Mouse (Mus musculus) midbrain, postnatal 0 days (tissue): ENCODE measurements around the gene Wbp2. TPM values are rescaled to one million over a fixed set of nuclear protein-coding genes. Genes with fewer than 3 reads are reported as not detected.

Experiments
- ATAC-seq: fragments of 200-750 bp; cut with Nextera tagmentation; 2 replicates; pipeline ENCODE4 v1.8.0; 2017; ENCODE audit warnings: moderate number of reproducible peaks, mild to moderate bottlenecking, moderate TSS enrichment, moderate library complexity; ENCODE audit not compliant: low FRiP score
- DNase-seq: peaks from one replicate; pipeline ENCODE4 v3.0.0-alpha.2; 2015; ENCODE audit warnings: low spot score
- H3K27ac ChIP-seq: fragments of 300-500 bp; sonication (generic); 2 replicates; pipeline ENCODE4 v1.5.1; 2014; ENCODE audit warnings: low read depth, mild to moderate bottlenecking, low read length, mixed read lengths
- H3K27me3 ChIP-seq: fragments of 300-500 bp; sonication (generic); 2 replicates; pipeline ENCODE4 v1.6.1; 2014; ENCODE audit warnings: low read length, control low read depth, mixed read lengths; ENCODE audit not compliant: insufficient read depth
- H3K36me3 ChIP-seq: fragments of 300-500 bp; sonication (generic); 2 replicates; pipeline ENCODE4 v1.6.1; 2014; ENCODE audit warnings: low read length, control low read depth, mixed read lengths; ENCODE audit not compliant: insufficient read depth
- H3K4me1 ChIP-seq: fragments of 300-500 bp; sonication (generic); 2 replicates; pipeline ENCODE4 v1.6.1; 2014; ENCODE audit warnings: mild to moderate bottlenecking, control low read depth, antibody characterized with exemption, low read length, mixed read lengths; ENCODE audit not compliant: insufficient read depth
- H3K4me2 ChIP-seq: fragments of 300-500 bp; sonication (generic); 2 replicates; pipeline ENCODE4 v1.6.1; 2014; ENCODE audit warnings: low read depth, mild to moderate bottlenecking, low read length, mixed read lengths; ENCODE audit not compliant: poor library complexity, severe bottlenecking
- H3K4me3 ChIP-seq: fragments of 300-500 bp; sonication (generic); 2 replicates; pipeline ENCODE4 v1.5.1; 2014; ENCODE audit warnings: low read depth, mild to moderate bottlenecking, low read length, moderate library complexity
- H3K9ac ChIP-seq: fragments of 300-500 bp; sonication (generic); replicated peaks from 2 replicates; pipeline ENCODE4 v1.6.1; 2014; ENCODE audit warnings: mild to moderate bottlenecking, low read length, moderate library complexity, mixed read lengths; ENCODE audit not compliant: poor library complexity, severe bottlenecking
- H3K9me3 ChIP-seq: fragments of 300-500 bp; sonication (generic); 2 replicates; pipeline ENCODE4 v1.6.1; 2016; ENCODE audit warnings: low read length, control low read depth
- CTCF ChIP-seq: IDR thresholded peaks from 2 replicates; pipeline ENCODE4 v1.5.1; 2016; ENCODE audit warnings: antibody characterized with exemption, mild to moderate bottlenecking
- WGBS: fragments of 180-500 bp; shearing (Covaris S2); extraction: QIAGEN DNeasy Blood & Tissue Kit; methylation state at CpG from one replicate; pipeline ENCODE4 v1.1.7; 2014; 5-methylcytosine and 5-hydroxymethylcytosine counted together
- polyA plus RNA-seq: library from polyadenylated mRNA; unstranded; fragments of >200 nt; fragmentation: Nextera tagmentation; extraction: Ambion mirVana; gene quantifications from 2 replicates; pipeline ENCODE4 v1.2.1, GENCODE M21; 2015
- total RNA-seq: library from RNA; depleted of rRNA; stranded (reverse); fragments of >200 nt; gene quantifications from 2 replicates; pipeline ENCODE4 v1.2.3, GENCODE M21; 2014

The Wbp2 gene
- total and polyA plus RNA-seq, 2 experiments from 2014 or later: 150 to 254 TPM

- no peak overlapping the region for H3K9ac ChIP-seq
- H3K36me3 ChIP-seq: peaks cover 2% of the 10 kb centered on the region; the same call in 1 of the 2 replicates
- H3K4me1 ChIP-seq: 0 out of 2 replicates have a peak, but pooled peaks cover 3% of the 10 kb centered on the region
- peak; percentile 45 for TF ChIP-seq CTCF
- H3K9me3 ChIP-seq: no peaks in the 10 kb centered on the region
- ATAC-seq: no peak
- 84% methylated on average over 11 of the region's 11 CpGs for WGBS
- H3K4me2 ChIP-seq: no peak overlapping the region
- no peak for DNase-seq
- no peaks in the 10 kb centered on the region for H3K27me3 ChIP-seq
- no peak overlapping the region for H3K27ac ChIP-seq
- no peak overlapping the region for H3K4me3 ChIP-seq
Observed at GRCm38 (mm10) chr11:116088741-116089394, 2.1 kb upstream of the Wbp2 start.

GRCm38 (mm10) chr11:116088188-116088587 lies 1.4 kb upstream of the Wbp2 start:
- Histone ChIP-seq H3K9me3 (no peaks in the 10 kb centered on the region), H3K36me3 (peaks cover 8% of the 10 kb centered on the region), H3K9ac (no peak overlapping the region), H3K4me2 (no peak overlapping the region), H3K27me3 (no peaks in the 10 kb centered on the region), H3K4me1 (0 out of 2 replicates have a peak, but pooled peaks cover 3% of the 10 kb centered on the region), H3K27ac (no peak overlapping the region), H3K4me3 (no peak overlapping the region)
- WGBS: 86% methylated on average over 8 of the region's 8 CpGs
- DNase-seq: no peak
- ATAC-seq: no peak
- no peak for TF ChIP-seq CTCF

- 4% methylated on average over 31 of the region's 31 CpGs for WGBS
Observed at GRCm38 (mm10) chr11:116087194-116088130, 667 bp upstream of the Wbp2 start.

GRCm38 (mm10) chr11:116084166-116084565 lies 2.6 kb downstream of the Wbp2 start:
- H3K4me2 ChIP-seq: no peak overlapping the region
- no peaks in the 10 kb centered on the region for H3K9me3 ChIP-seq
- 0 out of 2 replicates have a peak, but pooled peaks cover 3% of the 10 kb centered on the region for H3K4me1 ChIP-seq
- ATAC-seq (no peak), DNase-seq (no peak)
- peaks cover 42% of the 10 kb centered on the region for H3K36me3 ChIP-seq
- WGBS: 94% methylated on average over 6 of the region's 6 CpGs
- TF ChIP-seq CTCF: no peak
- H3K27me3 ChIP-seq: no peaks in the 10 kb centered on the region
- no peak overlapping the region for H3K27ac ChIP-seq
- H3K4me3 ChIP-seq: no peak overlapping the region
- no peak overlapping the region for H3K9ac ChIP-seq

More at GRCm38 (mm10) chr11:116087194-116088130, 667 bp upstream of the Wbp2 start:
- Histone ChIP-seq H3K4me1 (0 out of 2 replicates have a peak, but pooled peaks cover 3% of the 10 kb centered on the region), H3K4me2 (peak overlapping the region; percentile 46), H3K36me3 (peaks cover 13% of the 10 kb centered on the region), H3K27ac (no peak overlapping the region), H3K27me3 (no peaks in the 10 kb centered on the region), H3K4me3 (peak overlapping the region; percentile 41), H3K9ac (0 out of 2 replicates have a peak overlapping the region, but pooled peaks have one; percentile 3), H3K9me3 (no peaks in the 10 kb centered on the region)
- peak; percentile 91 for TF ChIP-seq CTCF
- ATAC-seq (peak; percentile 86), DNase-seq (peak; percentile 82)

GRCm38 (mm10) chr11:116083096-116083672 lies 3.6 kb downstream of the Wbp2 start:
- ATAC-seq (no peak), DNase-seq (no peak)
- H3K27ac ChIP-seq: no peak overlapping the region
- H3K4me1 ChIP-seq: 0 out of 2 replicates have a peak, but pooled peaks cover 3% of the 10 kb centered on the region
- H3K27me3 ChIP-seq: no peaks in the 10 kb centered on the region
- no peaks in the 10 kb centered on the region for H3K9me3 ChIP-seq
- H3K9ac ChIP-seq: no peak overlapping the region
- no peak for TF ChIP-seq CTCF
- no peak overlapping the region for H3K4me2 ChIP-seq
- WGBS: 89% methylated on average over 14 of the region's 14 CpGs
- H3K36me3 ChIP-seq: peaks cover 43% of the 10 kb centered on the region
- H3K4me3 ChIP-seq: no peak overlapping the region
